Mouse (Mus musculus): ENCODE data around the gene Hoxd13. TPM values are rescaled to one million over a fixed set of nuclear protein-coding genes. Genes with fewer than 3 reads are reported as not detected.
A peak's percentile ranks its signal among the peaks of the same experiment; 100 is the strongest.

Hoxd13 gene
- polyA plus RNA-seq (2015; fragmentation: Nextera tagmentation; extraction: Ambion mirVana): not detected in 2 replicates

DNA sequence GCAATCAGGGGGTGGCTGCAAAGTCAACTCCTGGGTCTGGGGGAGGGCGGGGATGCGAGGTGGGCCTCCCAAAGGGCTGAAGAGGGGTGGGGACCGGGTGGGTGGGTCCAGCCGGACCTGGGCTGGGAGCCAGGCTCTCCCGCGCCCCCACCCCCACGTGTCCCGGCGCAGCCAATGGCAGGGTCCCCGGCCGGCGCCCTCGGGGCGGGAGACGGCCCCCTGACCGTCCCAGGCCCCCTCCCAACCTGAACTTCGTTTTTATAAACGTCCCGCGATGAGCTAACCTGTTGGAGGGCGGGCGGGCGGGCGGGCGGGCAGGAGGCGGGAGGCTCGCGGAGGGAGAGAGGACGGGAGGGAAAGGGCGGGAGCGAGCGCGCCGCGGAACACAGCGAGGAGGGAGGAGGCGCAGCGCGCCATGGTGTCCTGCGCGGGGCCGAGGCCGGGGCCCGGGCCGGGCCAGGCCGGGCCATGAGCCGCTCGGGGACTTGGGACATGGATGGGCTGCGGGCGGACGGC, at the start of gene Hoxd13:
Gene Hoxd13, plus strand, starts transcription at position 469 of the 516 bp plus-strand sequence.
- ATAC-seq (ENCODE audit: low read depth): peak; percentile 53; the same call in 1 of the 2 replicates
- Histone ChIP-seq H3K27ac (ENCODE audit: low read length) (no peak within 1 kb of the TSS), H3K4me2 (ENCODE audit: low read depth, low read length) (peak within 1 kb of the TSS; percentile 70), H3K36me3 (ENCODE audit: control insufficient read depth, insufficient read depth, low read length) (no peaks in the 10 kb centered on the region), H3K9me3 (ENCODE audit: control insufficient read depth, low read length) (no peaks in the 10 kb centered on the region), H3K4me3 (ENCODE audit: low read length) (peak within 1 kb of the TSS; percentile 47), H3K9ac (ENCODE audit: low read length) (no peak within 1 kb of the TSS), H3K27me3 (ENCODE audit: control insufficient read depth, insufficient read depth, low read depth, low read length) (peaks cover 91% of the 10 kb centered on the region), H3K4me1 (replicated peaks; ENCODE audit: control insufficient read depth, insufficient read depth, low read length) (peaks cover 8% of the 10 kb centered on the region; the same call in 1 of the 2 replicates)
- WGBS: 0% methylated on average over 3 of the region's 51 CpGs

DNA sequence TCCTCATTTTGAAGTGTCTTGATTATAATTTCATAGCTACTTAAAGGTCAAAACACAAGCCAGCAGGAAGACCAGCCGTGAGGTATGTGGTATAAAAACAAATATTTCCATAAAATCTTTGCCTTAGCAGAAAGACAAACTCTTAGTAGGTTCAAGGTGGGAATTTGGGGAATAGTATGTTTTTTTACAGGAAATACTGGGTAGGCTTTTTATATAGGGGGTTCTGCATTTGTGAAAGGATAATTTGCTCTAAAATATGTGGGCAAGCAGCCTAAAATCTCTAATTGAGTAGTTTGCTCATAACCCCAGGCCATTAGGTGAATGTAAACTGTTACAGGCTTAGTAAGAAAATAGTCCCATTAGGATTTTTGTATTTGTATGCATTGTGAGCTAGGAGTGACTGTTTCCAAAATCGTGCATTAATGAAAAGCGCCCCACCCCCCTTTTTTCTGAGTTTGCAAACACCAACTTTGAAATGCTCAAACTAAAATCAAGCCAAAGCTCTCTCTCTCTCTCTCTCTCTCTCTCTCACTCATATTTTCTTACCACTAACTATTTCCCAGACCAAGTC, 48.3 kb upstream of the Hoxd13 start:
- 64% methylated on average over 3 of the region's 3 CpGs for WGBS
- Histone ChIP-seq H3K4me3 (ENCODE audit: low read length) (no peak overlapping the region), H3K27me3 (ENCODE audit: control insufficient read depth, insufficient read depth, low read depth, low read length) (no peaks in the 10 kb centered on the region), H3K4me2 (ENCODE audit: low read depth, low read length) (no peak overlapping the region), H3K36me3 (ENCODE audit: control insufficient read depth, insufficient read depth, low read length) (no peaks in the 10 kb centered on the region), H3K27ac (ENCODE audit: low read length) (no peak overlapping the region), H3K9ac (ENCODE audit: low read length) (no peak overlapping the region), H3K4me1 (replicated peaks; ENCODE audit: control insufficient read depth, insufficient read depth, low read length) (no peaks in the 10 kb centered on the region), H3K9me3 (ENCODE audit: control insufficient read depth, low read length) (no peaks in the 10 kb centered on the region)
- ATAC-seq (ENCODE audit: low read depth): no peak

DNA sequence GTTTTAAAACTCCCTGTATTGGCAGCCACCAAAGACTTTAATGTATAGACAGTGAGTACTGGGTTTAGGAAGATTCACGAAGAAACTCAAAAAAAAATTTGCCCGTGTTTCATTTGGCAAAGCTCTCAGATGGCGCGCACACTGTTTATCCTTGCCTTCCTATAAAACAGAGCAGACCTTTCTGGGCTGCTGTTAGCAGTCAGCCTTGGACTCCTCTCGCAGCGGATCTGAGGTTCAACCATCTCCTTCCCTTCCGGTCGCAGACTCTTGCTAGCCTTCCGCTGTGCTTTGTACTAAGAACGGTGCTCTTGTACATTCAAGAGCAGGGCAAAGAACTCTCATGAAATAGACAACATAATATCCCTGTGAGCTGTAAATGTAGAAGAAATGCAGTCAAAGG, 47.7 kb upstream of the Hoxd13 start:
- ATAC-seq (ENCODE audit: low read depth): no peak
- no peak overlapping the region for H3K9ac ChIP-seq (ENCODE audit: low read length)
- H3K36me3 ChIP-seq (ENCODE audit: control insufficient read depth, insufficient read depth, low read length): no peaks in the 10 kb centered on the region
- no peak overlapping the region for H3K4me2 ChIP-seq (ENCODE audit: low read depth, low read length)
- no peaks in the 10 kb centered on the region for H3K4me1 ChIP-seq (replicated peaks; ENCODE audit: control insufficient read depth, insufficient read depth, low read length)
- 74% methylated on average over 10 of the region's 10 CpGs for WGBS
- no peak overlapping the region for H3K4me3 ChIP-seq (ENCODE audit: low read length)
- no peaks in the 10 kb centered on the region for H3K9me3 ChIP-seq (ENCODE audit: control insufficient read depth, low read length)
- H3K27ac ChIP-seq (ENCODE audit: low read length): no peak overlapping the region
- H3K27me3 ChIP-seq (ENCODE audit: control insufficient read depth, insufficient read depth, low read depth, low read length): no peaks in the 10 kb centered on the region

DNA sequence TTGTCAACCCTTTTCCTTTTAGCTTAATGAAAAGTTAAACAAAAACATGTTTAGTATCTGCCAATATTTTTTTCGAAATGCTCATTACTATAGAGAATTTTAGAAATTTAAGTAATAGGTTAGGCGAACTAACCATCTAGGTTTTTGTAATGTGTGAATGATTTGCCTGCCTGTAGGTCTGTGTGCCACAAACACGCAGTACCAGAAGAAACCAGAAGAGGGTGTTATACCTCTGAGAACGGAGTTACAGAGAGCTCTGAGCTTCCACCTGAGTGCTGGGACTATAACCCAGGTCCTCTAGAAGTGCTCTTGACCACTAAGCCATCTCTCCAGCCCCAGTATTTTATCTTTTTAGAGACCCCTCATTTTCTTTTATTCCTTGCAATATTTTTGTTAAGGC, 32.7 kb upstream of the Hoxd13 start:
- Histone ChIP-seq H3K9ac (ENCODE audit: low read length) (no peak overlapping the region), H3K4me1 (replicated peaks; ENCODE audit: control insufficient read depth, insufficient read depth, low read length) (no peaks in the 10 kb centered on the region), H3K4me2 (ENCODE audit: low read depth, low read length) (no peak overlapping the region), H3K27ac (ENCODE audit: low read length) (no peak overlapping the region), H3K27me3 (ENCODE audit: control insufficient read depth, insufficient read depth, low read depth, low read length) (no peaks in the 10 kb centered on the region), H3K4me3 (ENCODE audit: low read length) (no peak overlapping the region), H3K36me3 (ENCODE audit: control insufficient read depth, insufficient read depth, low read length) (no peaks in the 10 kb centered on the region), H3K9me3 (ENCODE audit: control insufficient read depth, low read length) (no peaks in the 10 kb centered on the region)
- WGBS: 64% methylated on average over 4 of the region's 4 CpGs
- ATAC-seq (ENCODE audit: low read depth): no peak

DNA sequence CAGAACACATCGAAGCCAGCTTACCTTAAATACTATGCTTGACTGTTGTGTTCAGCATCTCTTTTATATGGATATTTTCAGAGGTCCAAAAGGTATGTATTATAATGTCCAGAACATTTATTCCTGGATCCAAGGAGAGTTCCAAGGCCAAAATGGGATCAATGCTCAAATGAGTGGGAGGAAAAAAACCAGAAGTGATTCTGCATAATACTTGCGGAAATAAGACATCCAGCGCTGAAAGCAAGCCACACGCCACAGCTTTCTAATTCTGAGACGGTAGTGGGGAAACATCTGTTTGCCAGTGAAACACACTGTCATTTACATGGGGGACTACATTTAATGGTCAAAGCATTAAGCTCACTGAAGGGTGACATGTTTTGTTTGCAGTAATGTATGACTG, 25.7 kb upstream of the Hoxd13 start:
- no peak for ATAC-seq (ENCODE audit: low read depth)
- WGBS: 75% methylated on average over 5 of the region's 5 CpGs
- Histone ChIP-seq H3K27me3 (ENCODE audit: control insufficient read depth, insufficient read depth, low read depth, low read length) (peaks cover 36% of the 10 kb centered on the region), H3K9me3 (ENCODE audit: control insufficient read depth, low read length) (no peaks in the 10 kb centered on the region), H3K4me3 (ENCODE audit: low read length) (no peak overlapping the region), H3K27ac (ENCODE audit: low read length) (no peak overlapping the region), H3K36me3 (ENCODE audit: control insufficient read depth, insufficient read depth, low read length) (no peaks in the 10 kb centered on the region), H3K4me1 (replicated peaks; ENCODE audit: control insufficient read depth, insufficient read depth, low read length) (no peaks in the 10 kb centered on the region), H3K9ac (ENCODE audit: low read length) (no peak overlapping the region), H3K4me2 (ENCODE audit: low read depth, low read length) (no peak overlapping the region)

DNA sequence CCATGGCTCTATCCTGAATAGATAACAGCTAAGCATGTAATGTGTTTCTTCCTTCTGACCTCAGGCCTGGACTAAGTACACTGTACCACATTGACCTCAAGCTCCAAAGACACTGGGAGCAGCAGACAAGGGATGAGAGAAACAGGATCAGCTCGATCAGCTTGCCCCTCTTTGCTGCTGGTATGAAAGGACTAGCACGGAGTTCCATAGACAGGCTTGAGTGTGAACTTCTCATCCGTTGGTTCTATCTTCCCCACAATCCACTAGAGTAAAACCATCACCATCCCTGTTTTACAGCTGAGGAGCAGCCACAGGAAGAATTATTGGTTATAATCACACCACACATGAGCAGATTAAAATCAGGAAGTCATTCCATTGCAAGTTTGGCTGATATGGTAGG, 22.5 kb upstream of the Hoxd13 start:
- Histone ChIP-seq H3K9me3 (ENCODE audit: control insufficient read depth, low read length) (no peaks in the 10 kb centered on the region), H3K36me3 (ENCODE audit: control insufficient read depth, insufficient read depth, low read length) (no peaks in the 10 kb centered on the region), H3K9ac (ENCODE audit: low read length) (no peak overlapping the region), H3K4me3 (ENCODE audit: low read length) (no peak overlapping the region), H3K27me3 (ENCODE audit: control insufficient read depth, insufficient read depth, low read depth, low read length) (peaks cover 68% of the 10 kb centered on the region), H3K4me1 (replicated peaks; ENCODE audit: control insufficient read depth, insufficient read depth, low read length) (no peaks in the 10 kb centered on the region), H3K27ac (ENCODE audit: low read length) (no peak overlapping the region), H3K4me2 (ENCODE audit: low read depth, low read length) (no peak overlapping the region)
- 75% methylated on average over 3 of the region's 3 CpGs for WGBS
- ATAC-seq (ENCODE audit: low read depth): no peak

DNA sequence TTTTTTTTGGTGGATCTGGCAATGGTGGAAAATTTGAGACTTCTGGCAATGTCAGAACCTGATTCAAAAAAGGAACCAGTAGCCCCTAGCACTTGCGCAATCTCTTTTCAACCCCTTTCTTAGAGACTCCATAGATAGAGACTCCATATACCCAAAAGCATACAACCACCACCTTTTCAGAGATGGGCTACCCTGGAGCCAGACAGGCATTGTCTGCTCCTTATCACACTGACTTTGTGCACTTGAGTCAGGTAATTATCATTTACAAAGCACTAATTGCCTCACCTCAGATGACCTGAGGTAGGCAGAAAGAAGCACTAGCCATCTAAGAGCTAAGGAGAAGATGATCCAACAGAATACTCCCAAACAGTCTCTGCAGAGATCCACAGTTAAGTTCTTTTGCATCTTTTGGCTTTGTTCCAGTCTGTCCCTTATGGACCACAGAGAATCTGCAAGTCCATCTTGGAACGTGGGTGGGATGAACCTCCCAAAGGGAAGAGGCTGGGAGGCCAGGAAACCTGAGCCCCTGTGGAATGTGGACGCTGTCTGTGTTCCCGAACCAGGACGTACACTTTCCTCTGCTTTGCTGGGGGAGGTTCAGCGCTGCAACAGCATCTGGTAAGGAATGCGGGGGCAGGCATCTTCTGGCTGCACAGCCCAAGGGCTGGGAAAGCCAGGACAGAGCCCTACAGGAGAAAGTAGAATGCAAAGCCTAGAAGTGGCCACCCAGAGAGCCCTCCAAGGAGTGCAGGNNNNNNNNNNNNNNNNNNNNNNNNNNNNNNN, 20.8 kb upstream of the Hoxd13 start:
- Histone ChIP-seq H3K9me3 (ENCODE audit: control insufficient read depth, low read length) (no peaks in the 10 kb centered on the region), H3K4me1 (replicated peaks; ENCODE audit: control insufficient read depth, insufficient read depth, low read length) (no peaks in the 10 kb centered on the region), H3K36me3 (ENCODE audit: control insufficient read depth, insufficient read depth, low read length) (no peaks in the 10 kb centered on the region), H3K27ac (ENCODE audit: low read length) (no peak overlapping the region), H3K4me3 (ENCODE audit: low read length) (no peak overlapping the region), H3K9ac (ENCODE audit: low read length) (no peak overlapping the region), H3K27me3 (ENCODE audit: control insufficient read depth, insufficient read depth, low read depth, low read length) (peaks cover 84% of the 10 kb centered on the region), H3K4me2 (ENCODE audit: low read depth, low read length) (no peak overlapping the region)
- no peak for ATAC-seq (ENCODE audit: low read depth)
- 14% methylated on average over 7 of the region's 7 CpGs for WGBS

DNA sequence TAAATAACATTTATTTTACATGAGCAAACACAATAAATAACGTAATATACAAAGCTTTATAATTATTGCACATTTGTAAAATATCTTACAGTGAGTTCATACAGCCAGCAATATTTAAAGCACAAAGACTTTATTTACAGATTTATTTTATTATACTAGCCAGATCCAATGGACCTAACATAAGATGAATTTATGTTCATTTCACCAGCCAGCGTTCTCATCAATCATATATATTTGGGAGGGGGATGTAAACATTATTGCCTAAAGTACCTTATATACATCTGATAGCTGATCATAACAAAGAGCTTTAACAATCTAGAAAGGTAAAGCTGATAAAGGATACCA, 15.1 kb upstream of the Hoxd13 start:
- WGBS: 37% methylated on average over 2 of the region's 2 CpGs
- Histone ChIP-seq H3K4me3 (ENCODE audit: low read length) (no peak overlapping the region), H3K27ac (ENCODE audit: low read length) (no peak overlapping the region), H3K36me3 (ENCODE audit: control insufficient read depth, insufficient read depth, low read length) (no peaks in the 10 kb centered on the region), H3K4me2 (ENCODE audit: low read depth, low read length) (no peak overlapping the region), H3K4me1 (replicated peaks; ENCODE audit: control insufficient read depth, insufficient read depth, low read length) (peaks cover 5% of the 10 kb centered on the region), H3K27me3 (ENCODE audit: control insufficient read depth, insufficient read depth, low read depth, low read length) (peaks cover 87% of the 10 kb centered on the region), H3K9me3 (ENCODE audit: control insufficient read depth, low read length) (no peaks in the 10 kb centered on the region), H3K9ac (ENCODE audit: low read length) (no peak overlapping the region)
- no peak for ATAC-seq (ENCODE audit: low read depth)

DNA sequence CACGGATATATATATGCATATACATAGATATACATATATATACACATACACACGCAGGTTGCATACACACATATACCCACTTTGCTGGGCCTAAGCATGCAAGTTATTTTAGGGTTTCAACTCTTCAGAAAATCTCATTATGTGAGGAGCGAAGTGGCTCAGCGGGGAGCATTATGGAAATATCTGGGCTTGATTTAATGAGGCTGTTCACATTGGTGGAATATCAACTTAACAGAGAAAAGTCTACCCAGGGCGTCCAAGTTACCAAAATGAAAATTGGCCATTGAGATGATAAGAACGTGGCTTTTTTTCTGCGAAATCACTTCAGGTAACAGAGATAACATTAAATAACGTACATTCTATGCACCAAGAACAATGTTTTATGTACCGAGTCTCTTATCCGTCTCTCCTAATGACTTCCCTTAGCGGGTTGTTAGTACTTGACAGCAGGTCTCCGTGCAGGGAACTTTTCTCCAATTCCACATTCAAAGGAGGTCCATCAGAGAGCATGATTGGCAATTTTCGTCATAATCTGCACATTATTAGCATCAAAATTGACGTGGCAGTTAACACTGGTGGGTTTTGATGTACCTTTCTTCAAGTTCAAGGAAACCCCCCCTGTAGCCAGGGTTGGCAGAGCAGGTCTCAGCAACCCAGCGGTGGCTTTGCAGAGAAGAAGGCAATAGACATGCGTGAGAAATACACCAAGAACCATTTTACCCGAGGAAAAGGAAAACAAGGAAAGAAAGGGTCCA, 14.2 kb upstream of the Hoxd13 start:
- Histone ChIP-seq H3K36me3 (ENCODE audit: control insufficient read depth, insufficient read depth, low read length) (no peaks in the 10 kb centered on the region), H3K4me1 (replicated peaks; ENCODE audit: control insufficient read depth, insufficient read depth, low read length) (peaks cover 5% of the 10 kb centered on the region), H3K27me3 (ENCODE audit: control insufficient read depth, insufficient read depth, low read depth, low read length) (peaks cover 82% of the 10 kb centered on the region), H3K9me3 (ENCODE audit: control insufficient read depth, low read length) (no peaks in the 10 kb centered on the region), H3K27ac (ENCODE audit: low read length) (no peak overlapping the region), H3K4me3 (ENCODE audit: low read length) (no peak overlapping the region), H3K4me2 (ENCODE audit: low read depth, low read length) (no peak overlapping the region), H3K9ac (ENCODE audit: low read length) (no peak overlapping the region)
- no peak for ATAC-seq (ENCODE audit: low read depth)
- WGBS: 15% methylated on average over 17 of the region's 17 CpGs

Measured in lung, embryonic 16.5 days (tissue).